Mouse (Mus musculus): ENCODE data around the gene Trip12. TPM values are rescaled to one million over a fixed set of nuclear protein-coding genes. Genes with fewer than 3 reads are reported as not detected.

Trip12 gene
- total RNA-seq, 2 experiments from 2014 or later: 266 to 274 TPM

DNA sequence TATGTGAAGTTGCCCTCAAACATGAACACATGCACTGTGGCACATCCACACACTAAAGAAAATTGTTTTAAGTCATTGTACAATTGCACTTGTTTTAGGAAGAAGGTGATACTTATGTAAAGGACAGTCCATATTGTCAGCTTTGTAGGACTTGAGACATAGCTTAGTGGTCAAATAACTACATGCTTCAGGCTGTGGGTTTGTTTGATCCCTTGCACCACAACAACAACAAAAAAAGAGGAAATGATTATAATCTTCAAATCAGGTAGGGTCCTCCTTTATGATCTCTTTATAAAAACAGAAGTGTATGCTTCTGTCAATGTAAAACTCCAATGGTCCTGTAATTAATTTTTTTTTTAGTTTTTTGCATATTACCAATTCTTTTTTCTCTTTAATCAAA, 41.1 kb downstream of the Trip12 start:
- DNase-seq (ENCODE audit: low spot score in 2 of 2): no peak

GRCm38 (mm10) chr1:84795335-84795734, 45.0 kb downstream of the Trip12 start:
- no peak for DNase-seq (ENCODE audit: low spot score in 2 of 2)

DNA sequence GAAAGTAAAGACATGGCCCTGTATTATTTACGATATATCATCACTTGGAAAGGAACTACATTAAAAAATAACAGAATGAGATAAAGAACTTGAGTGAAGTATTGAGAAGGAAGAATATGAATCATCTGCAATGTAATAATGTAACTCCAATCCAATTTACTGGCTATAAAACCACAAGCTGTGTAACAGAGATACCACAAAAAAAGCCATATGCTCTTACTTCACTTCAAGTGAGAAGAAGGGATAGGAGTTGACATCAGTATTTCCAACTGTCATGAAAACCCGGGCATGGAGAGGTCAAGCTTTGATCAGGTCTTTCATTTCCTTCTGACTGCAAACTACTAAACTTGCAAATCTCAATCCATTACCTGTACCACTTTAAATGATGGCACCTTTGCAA, 48.9 kb downstream of the Trip12 start:
- DNase-seq (ENCODE audit: low spot score in 2 of 2): no peak

DNA sequence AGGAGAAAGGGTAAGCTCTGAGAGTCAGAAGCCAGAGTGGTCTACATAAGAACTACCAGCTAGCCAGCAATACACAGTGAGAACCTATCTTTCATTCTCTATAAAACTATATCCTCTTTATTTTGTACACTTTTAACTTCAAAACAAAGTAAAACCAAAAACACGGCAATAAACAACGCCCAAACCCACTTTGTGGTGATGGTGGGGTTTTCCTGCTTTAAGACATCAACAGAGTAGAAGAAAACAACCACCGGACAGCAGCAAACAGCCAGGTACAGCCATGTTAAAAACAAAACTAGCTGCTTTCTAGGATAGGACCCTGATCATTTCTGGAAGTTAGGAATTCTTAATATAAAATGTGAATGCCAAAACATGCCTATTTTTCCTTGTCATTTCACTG, 59.7 kb downstream of the Trip12 start:
- DNase-seq (ENCODE audit: low spot score in 2 of 2): no peak

- DNase-seq (ENCODE audit: low spot score in 2 of 2): no peak
These were observed 62.9 kb downstream of the Trip12 start for GRCm38 (mm10) chr1:84777455-84777854.

DNA sequence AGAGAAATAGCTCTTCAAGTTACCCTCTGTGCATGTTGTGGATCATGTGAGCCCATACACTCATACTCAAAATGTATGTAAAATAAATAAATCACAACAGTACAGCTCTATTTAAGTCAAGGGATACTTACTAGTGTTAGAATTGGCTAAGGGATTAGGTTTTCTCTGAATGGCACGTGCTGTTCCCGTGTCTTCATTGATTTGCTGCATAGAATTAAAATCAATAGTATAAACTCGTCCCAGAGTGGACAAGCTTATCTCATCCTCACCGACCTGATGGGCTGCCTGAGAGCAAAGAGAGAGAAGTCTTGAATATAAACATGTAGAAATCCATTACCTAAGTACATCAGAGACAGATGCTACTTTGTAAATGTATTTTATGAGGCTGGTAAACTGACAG, 81.5 kb downstream of the Trip12 start:
- no peak for DNase-seq (ENCODE audit: low spot score in 2 of 2)

GRCm38 (mm10) chr1:84742156-84742555, 98.2 kb downstream of the Trip12 start:
- no peak for DNase-seq (ENCODE audit: low spot score in 2 of 2)

- DNase-seq (ENCODE audit: low spot score in 2 of 2): no peak
These were observed 100.2 kb downstream of the Trip12 start for GRCm38 (mm10) chr1:84740080-84740479.

DNA sequence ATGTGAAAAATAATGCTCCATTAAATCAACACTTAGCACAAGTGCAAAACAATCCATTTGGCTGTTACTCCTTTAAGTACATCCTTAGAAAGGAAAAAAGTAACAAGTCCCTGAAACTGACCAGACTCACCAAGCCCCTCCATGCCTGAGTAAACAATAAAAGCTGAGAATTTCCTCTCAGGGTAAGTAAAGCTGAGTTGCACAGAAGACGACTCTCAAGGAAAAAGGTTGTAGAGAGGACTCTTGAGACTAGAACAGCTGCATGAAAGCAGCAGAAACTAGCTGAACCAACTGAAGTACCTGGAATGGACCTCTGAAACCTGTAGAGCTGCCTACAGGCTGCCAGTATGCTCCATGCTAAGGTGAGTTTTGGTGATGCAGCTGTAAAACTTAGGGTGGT, 103.2 kb downstream of the Trip12 start:
- no peak for DNase-seq (ENCODE audit: low spot score in 2 of 2)

DNA sequence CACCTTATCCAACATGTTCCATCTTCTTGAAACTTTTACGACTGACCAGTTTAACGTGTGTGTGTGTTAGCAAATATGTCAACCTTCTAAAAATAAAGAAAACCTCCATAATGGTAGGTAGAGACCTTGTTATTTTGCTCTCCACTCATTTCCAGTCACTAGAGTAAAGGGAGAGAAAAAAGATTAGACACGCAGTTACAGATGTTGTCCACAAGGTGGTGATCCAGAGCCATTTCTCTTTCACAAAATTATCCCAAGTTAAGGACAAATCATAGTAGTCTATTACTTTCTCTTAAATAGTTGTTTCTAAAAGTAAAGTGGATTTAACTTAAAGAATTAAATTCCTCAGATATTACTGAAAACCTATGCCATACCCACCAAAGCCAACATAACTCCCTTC, 106.5 kb downstream of the Trip12 start:
- DNase-seq (ENCODE audit: low spot score in 2 of 2): no peak

DNA sequence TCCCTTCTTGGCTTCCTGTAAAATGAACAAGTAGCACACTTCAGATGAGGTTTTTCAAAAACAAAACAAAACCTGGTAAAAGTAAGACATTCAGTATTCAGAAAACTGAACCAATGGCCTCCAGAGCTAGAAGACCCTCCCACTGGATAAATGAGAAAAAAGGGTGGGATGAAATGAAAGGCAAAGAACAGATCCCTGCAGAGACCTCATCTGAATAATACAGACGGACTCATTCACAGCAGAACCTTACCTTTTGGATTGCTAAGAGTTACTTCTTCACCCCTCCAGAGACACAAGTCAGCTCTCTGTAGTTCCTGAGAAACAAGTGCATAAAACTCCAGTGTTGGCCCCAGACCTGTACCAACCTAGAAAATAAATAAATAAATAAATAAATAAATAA, 108.6 kb downstream of the Trip12 start:
- no peak for DNase-seq (ENCODE audit: low spot score in 2 of 2)

DNA sequence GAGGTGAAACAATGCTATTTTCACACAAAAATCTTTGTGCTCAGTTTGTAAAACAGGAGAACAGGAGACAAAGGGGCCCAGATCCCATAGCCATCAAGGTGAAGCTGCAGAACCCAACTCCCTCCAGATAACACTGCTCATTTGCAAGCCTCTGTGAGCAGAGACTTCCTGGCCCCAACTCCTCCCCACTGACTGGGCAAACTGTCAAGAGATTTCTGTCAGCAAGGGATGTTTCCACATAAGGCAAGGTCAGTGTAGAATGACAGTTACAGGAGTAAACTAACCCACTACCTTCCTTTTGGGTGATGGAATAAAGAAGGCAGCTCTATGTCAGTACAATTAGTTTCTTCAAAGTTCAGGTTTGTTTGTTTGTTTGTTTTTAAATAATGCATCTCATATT, 117.5 kb downstream of the Trip12 start:
- DNase-seq (ENCODE audit: low spot score in 2 of 2): no peak

DNA sequence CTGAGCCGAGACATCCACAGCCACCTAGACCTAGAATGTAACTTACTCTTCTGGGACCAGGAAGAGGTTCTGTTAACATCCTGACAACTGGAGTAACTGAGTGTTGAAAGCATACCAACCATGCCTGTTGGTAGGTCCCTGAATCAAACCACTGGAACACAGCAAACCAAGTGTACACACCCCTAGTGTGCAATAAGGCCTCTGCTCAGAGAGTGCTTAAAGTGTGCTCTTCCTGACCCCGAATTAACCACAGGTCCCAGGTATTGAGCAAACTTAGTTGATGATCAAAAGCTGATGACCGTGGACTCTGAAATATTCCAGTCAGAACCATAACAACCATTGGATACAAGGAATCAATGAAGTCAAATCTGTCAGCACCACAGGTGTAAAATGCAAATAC, 117.9 kb downstream of the Trip12 start:
- no peak for DNase-seq (ENCODE audit: low spot score in 2 of 2)

DNA sequence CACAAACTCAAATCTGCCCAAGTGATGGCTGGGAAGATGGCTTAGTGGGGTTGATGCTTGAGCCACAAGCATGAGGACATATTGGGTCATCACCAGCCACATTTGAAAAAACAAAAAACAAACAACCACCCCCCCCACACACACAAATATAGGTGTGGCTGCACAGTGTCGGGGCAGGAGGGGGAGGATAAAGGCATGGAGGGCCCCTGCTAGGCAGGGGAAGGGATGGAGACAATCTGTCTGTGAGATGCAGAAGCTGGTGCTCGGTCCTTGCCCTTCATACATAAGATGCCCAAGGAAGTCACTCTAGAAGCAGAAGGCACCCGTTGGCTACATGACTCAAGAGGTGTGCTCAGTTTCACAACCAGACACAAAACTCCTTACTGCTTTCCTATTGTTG, 118.4 kb downstream of the Trip12 start:
- no peak for DNase-seq (ENCODE audit: low spot score in 2 of 2)

DNA sequence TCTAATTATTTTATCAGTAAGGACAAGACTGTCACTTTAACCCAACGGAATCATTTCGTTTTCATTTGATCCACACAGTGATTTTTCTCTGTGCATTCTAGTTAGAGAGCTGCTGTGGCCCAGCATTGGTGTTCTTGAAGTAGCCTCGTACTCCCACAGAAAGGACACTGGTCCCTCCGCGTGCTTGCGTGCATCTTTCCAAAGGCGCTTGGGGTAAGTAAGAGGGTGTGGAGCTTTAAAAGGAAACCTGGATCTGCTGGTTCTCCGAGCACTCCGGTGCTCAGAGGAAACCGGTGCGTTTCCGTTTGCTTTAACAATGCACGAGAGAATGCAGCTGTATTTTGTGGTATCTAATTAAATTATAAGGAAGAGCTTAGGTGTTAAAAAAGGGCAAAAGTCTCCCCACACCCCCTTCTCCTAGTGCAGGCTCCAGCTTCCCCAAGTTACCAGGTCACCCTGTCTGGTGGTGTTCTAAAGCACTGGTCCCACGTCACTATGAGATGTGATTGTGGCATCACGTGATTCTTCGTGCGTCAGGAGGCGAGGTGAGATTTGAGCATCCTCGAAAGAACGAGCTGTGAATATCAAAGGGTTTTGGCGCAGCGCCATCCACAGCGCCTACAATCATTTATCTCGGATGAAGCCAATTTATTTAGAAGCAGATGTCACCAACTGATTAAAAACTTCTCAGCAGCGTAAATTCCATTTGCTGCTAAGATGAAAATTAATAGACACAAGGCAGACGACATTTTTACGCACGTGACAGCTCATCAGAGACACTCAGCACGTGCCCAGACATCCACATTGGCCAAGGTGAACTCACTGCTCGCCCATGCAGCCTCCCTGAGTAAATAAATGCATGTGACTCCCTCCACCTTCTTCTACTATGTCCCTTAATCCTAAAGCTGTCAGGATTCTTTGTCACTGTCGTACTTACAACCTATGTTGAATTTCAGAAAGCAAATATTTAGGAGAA, 130.2 kb downstream of the Trip12 start:
- DNase-seq (ENCODE audit: low spot score in 2 of 2): no peak

- no peak for DNase-seq (ENCODE audit: low spot score in 2 of 2)
These were observed 130.9 kb downstream of the Trip12 start for GRCm38 (mm10) chr1:84709406-84709805.

- DNase-seq (ENCODE audit: low spot score in 2 of 2): no peak
These were observed 140.1 kb downstream of the Trip12 start for GRCm38 (mm10) chr1:84700254-84700653.

DNA sequence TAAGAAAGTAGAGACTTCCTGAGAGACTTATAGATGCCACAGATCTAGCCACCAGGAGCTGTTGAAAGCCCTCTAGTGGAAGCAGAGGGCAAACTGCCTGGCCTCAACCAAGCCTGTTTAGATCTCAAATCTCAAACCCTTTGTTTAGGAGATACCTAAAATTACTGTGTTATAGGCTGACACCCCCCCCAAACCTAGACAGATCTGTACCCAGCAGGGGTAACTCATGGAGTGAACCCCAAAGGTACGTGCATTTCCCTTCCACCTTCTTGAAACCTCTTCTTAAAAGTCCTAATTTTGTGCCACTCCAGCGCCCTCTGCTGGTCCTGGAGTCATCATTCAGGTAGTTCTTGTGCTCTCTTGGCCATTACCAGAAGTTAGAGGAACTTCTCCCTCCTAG, 143.2 kb downstream of the Trip12 start:
- no peak for DNase-seq (ENCODE audit: low spot score in 2 of 2)

- DNase-seq (ENCODE audit: low spot score in 2 of 2): peak; percentile 62 to 86
These were observed 144.6 kb downstream of the Trip12 start, which contains the start of gene Dner for GRCm38 (mm10) chr1:84695517-84696411. Gene Dner, minus strand, starts transcription at chr1:84696221.

GRCm38 (mm10) chr1:84694688-84695474, 145.4 kb downstream of the Trip12 start:
- peak in 1 of 2 experiments; percentile 29 for DNase-seq (ENCODE audit: low spot score in 2 of 2)

DNA sequence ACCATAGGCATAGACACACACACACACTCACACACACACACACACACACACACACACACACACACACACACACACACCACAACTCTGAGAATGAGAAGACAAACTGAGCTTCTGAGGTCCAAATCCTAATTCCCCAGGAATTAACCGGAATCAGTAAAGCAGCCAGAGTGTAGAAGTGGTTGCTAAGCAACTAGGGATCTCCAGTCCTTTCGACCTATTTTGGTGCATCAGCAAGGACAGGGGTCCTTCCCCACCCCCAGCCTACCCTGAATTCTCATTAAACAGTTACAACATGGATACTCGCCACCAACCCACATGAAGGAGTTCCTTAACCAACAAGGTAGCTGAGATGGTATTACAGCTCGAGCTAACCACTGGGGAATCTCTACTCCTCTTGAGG, 162.4 kb downstream of the Trip12 start:
- no peak for DNase-seq (ENCODE audit: low spot score in 2 of 2)

Measured in gastrocnemius, postnatal 4 days (tissue).